Mouse (Mus musculus) ES-Bruce4 (cell line): ENCODE results near the gene Prkce.

Source experiments
- CTCF ChIP-seq: IDR thresholded peaks from one replicate; pipeline ENCODE4 v1.8.1; 2011; ENCODE audit warnings: low read depth, low read length
- POLR2A ChIP-seq: IDR thresholded peaks from one replicate; pipeline ENCODE4 v1.8.1; 2011; ENCODE audit warnings: low read length; ENCODE audit not compliant: insufficient read depth

- no peak for TF ChIP-seq CTCF
- no peak for TF ChIP-seq POLR2A
Measured at GRCm38 (mm10) chr17:86331835-86332234, 164.2 kb downstream of the Prkce start.
